Mouse (Mus musculus): ENCODE results near the gene Scgb1a1. TPM values are rescaled to one million over a fixed set of nuclear protein-coding genes. Genes with fewer than 3 reads are reported as not detected.

The Scgb1a1 gene
- total and polyA plus RNA-seq, 3 experiments: not detected

GRCm38 (mm10) chr19:9050294-9051229 is 37.2 kb downstream of the Scgb1a1 start (continued):
- TF ChIP-seq ETS1 (IDR thresholded peaks at IDR 0.05; ENCODE audit: low read depth, low read length) (peak; percentile 99), UBTF (IDR thresholded peaks at IDR 0.05; ENCODE audit: borderline replicate concordance, insufficient read depth, low read depth, low read length) (no peak), BHLHE40 (IDR thresholded peaks at IDR 0.05; ENCODE audit: borderline replicate concordance, low read depth, low read length) (peak; percentile 89; the same call in 1 of the 2 replicates), POLR2A (IDR thresholded peaks at IDR 0.05; ENCODE audit: control insufficient read depth in 1 of 2, insufficient read depth in 1 of 2, low read depth in 1 of 2, low read length in 2 of 2, poor library complexity in 1 of 2) (peak; percentile 60 to 81; a peak in 3 of 4 replicates), TCF12 (IDR thresholded peaks at IDR 0.05; ENCODE audit: low read depth, low read length) (peak; percentile 96), ZKSCAN1 (IDR thresholded peaks at IDR 0.05; ENCODE audit: low read depth, low read length) (no peak), MAFK (IDR thresholded peaks at IDR 0.05; ENCODE audit: borderline replicate concordance, low read depth, low read length) (no peak), CTCF (IDR thresholded peaks at IDR 0.05 in 2 of 3, conservative IDR thresholded peaks at IDR 0.05 in 1 of 3; ENCODE audit: control insufficient read depth in 1 of 3, insufficient read depth in 1 of 3, low read depth in 2 of 3, low read length in 3 of 3, poor library complexity in 1 of 3, severe bottlenecking in 1 of 3) (no peak), NELFE (IDR thresholded peaks at IDR 0.05; ENCODE audit: low read depth, low read length) (peak; percentile 56), MEF2A (IDR thresholded peaks at IDR 0.05; ENCODE audit: extremely low read depth, insufficient replicate concordance, low read depth, low read length, poor library complexity, severe bottlenecking) (no peak)

GRCm38 (mm10) chr19:9048981-9049687 is 38.6 kb downstream of the Scgb1a1 start:
- Histone ChIP-seq H3K4me1 (ENCODE audit: control insufficient read depth in 1 of 2, insufficient read depth in 2 of 2, low read length in 2 of 2) (peaks cover 28 to 47% of the 10 kb centered on the region in 2 experiments), H3K36me3 (ENCODE audit: control insufficient read depth in 1 of 2, insufficient read depth in 2 of 2, low read length in 2 of 2) (peaks cover 0 to 41% of the 10 kb centered on the region in 2 experiments; a peak in 2 of 4 replicates), H3K9me3 (replicated peaks; ENCODE audit: insufficient read depth, low read length) (no peaks in the 10 kb centered on the region), H3K4me3 (ENCODE audit: control insufficient read depth in 1 of 2, insufficient read depth in 1 of 2, low read depth in 2 of 2, low read length in 2 of 2) (no peak overlapping the region), H3K27ac (ENCODE audit: control insufficient read depth, low read depth, low read length) (peak overlapping the region; percentile 98), H3K9ac (ENCODE audit: control insufficient read depth, low read depth, low read length, poor library complexity, severe bottlenecking) (no peak overlapping the region), H3K27me3 (ENCODE audit: control insufficient read depth in 1 of 2, insufficient read depth in 2 of 2, low read length in 2 of 2) (no peaks in the 10 kb centered on the region), H3K79me2 (ENCODE audit: control insufficient read depth, insufficient read depth, low read length, poor library complexity) (no peaks in the 10 kb centered on the region)
- peak; percentile 50 for DNase-seq (ENCODE audit: low read depth, low spot score)
- TF ChIP-seq CTCF (IDR thresholded peaks at IDR 0.05 in 2 of 3, conservative IDR thresholded peaks at IDR 0.05 in 1 of 3; ENCODE audit: control insufficient read depth in 1 of 3, insufficient read depth in 1 of 3, low read depth in 2 of 3, low read length in 3 of 3, poor library complexity in 1 of 3, severe bottlenecking in 1 of 3) (no peak), ELF1 (IDR thresholded peaks at IDR 0.05; ENCODE audit: low read depth, low read length) (no peak), RCOR1 (IDR thresholded peaks at IDR 0.05; ENCODE audit: low read depth, low read length) (no peak), MYB (IDR thresholded peaks at IDR 0.05; ENCODE audit: low read depth, low read length) (no peak), TCF12 (IDR thresholded peaks at IDR 0.05; ENCODE audit: low read depth, low read length) (no peak), NELFE (IDR thresholded peaks at IDR 0.05; ENCODE audit: low read depth, low read length) (no peak), MXI1 (IDR thresholded peaks at IDR 0.05; ENCODE audit: low read depth, low read length) (no peak), NRF1 (IDR thresholded peaks at IDR 0.05; ENCODE audit: insufficient read depth, low read depth, low read length, poor library complexity, severe bottlenecking) (no peak), USF2 (IDR thresholded peaks at IDR 0.05; ENCODE audit: borderline replicate concordance in 1 of 2, insufficient read depth in 1 of 2, low read depth in 1 of 2, low read length in 2 of 2) (no peak), JUND (IDR thresholded peaks at IDR 0.05; ENCODE audit: low read depth, low read length) (no peak), POLR2A (IDR thresholded peaks at IDR 0.05; ENCODE audit: control insufficient read depth in 1 of 2, insufficient read depth in 1 of 2, low read depth in 1 of 2, low read length in 2 of 2, poor library complexity in 1 of 2) (no peak), SIN3A (IDR thresholded peaks at IDR 0.05; ENCODE audit: low read length) (no peak), GATA1 (IDR thresholded peaks at IDR 0.05; ENCODE audit: low read depth, low read length) (no peak), MEF2A (IDR thresholded peaks at IDR 0.05; ENCODE audit: extremely low read depth, insufficient replicate concordance, low read depth, low read length, poor library complexity, severe bottlenecking) (no peak)

All from MEL (cell line).